Mouse (Mus musculus): ENCODE measurements around the gene Cox4i2. TPM values are rescaled to one million over a fixed set of nuclear protein-coding genes. Genes with fewer than 3 reads are reported as not detected.

Cox4i2 gene
- polyA plus RNA-seq, 1 experiment from 2014 or later: 51.4 TPM

- no peaks in the 10 kb centered on the region for H3K9me3 ChIP-seq (ENCODE audit: low read depth, low read length)
- H3K27ac ChIP-seq (ENCODE audit: low read depth): no peak overlapping the region
- no peak for TF ChIP-seq CTCF (IDR thresholded peaks at IDR 0.05; ENCODE audit: low read depth)
- H3K36me3 ChIP-seq (ENCODE audit: insufficient read depth): no peaks in the 10 kb centered on the region
- WGBS: 65% methylated on average over 7 of the region's 7 CpGs
- H3K27me3 ChIP-seq (ENCODE audit: insufficient read depth, low read length): no peaks in the 10 kb centered on the region
- H3K4me2 ChIP-seq: no peak overlapping the region
- H3K9ac ChIP-seq: no peak overlapping the region
- ATAC-seq (ENCODE audit: insufficient read depth) (no peak), DNase-seq (no peak)
- no peak overlapping the region for H3K4me3 ChIP-seq (ENCODE audit: low read depth, low read length)
- H3K4me1 ChIP-seq (ENCODE audit: insufficient read depth): no peaks in the 10 kb centered on the region
These were observed 15.7 kb downstream of the Cox4i2 start for GRCm38 (mm10) chr2:152769677-152770076.

GRCm38 (mm10) chr2:152771571-152771970, 17.6 kb downstream of the Cox4i2 start:
- 87% methylated on average over 9 of the region's 9 CpGs for WGBS
- TF ChIP-seq CTCF (IDR thresholded peaks at IDR 0.05; ENCODE audit: low read depth): no peak
- H3K9me3 ChIP-seq (ENCODE audit: low read depth, low read length): no peaks in the 10 kb centered on the region
- no peak overlapping the region for H3K4me3 ChIP-seq (ENCODE audit: low read depth, low read length)
- DNase-seq (no peak), ATAC-seq (ENCODE audit: insufficient read depth) (no peak)
- no peak overlapping the region for H3K27ac ChIP-seq (ENCODE audit: low read depth)
- no peaks in the 10 kb centered on the region for H3K4me1 ChIP-seq (ENCODE audit: insufficient read depth)
- H3K27me3 ChIP-seq (ENCODE audit: insufficient read depth, low read length): no peaks in the 10 kb centered on the region
- H3K4me2 ChIP-seq: no peak overlapping the region
- H3K36me3 ChIP-seq (ENCODE audit: insufficient read depth): no peaks in the 10 kb centered on the region
- no peak overlapping the region for H3K9ac ChIP-seq

GRCm38 (mm10) chr2:152772231-152772630, 18.3 kb downstream of the Cox4i2 start:
- TF ChIP-seq CTCF (IDR thresholded peaks at IDR 0.05; ENCODE audit: low read depth): no peak
- DNase-seq: no peak
- Histone ChIP-seq H3K9ac (no peak overlapping the region), H3K4me2 (no peak overlapping the region), H3K4me1 (ENCODE audit: insufficient read depth) (no peaks in the 10 kb centered on the region), H3K36me3 (ENCODE audit: insufficient read depth) (no peaks in the 10 kb centered on the region), H3K9me3 (ENCODE audit: low read depth, low read length) (no peaks in the 10 kb centered on the region), H3K27me3 (ENCODE audit: insufficient read depth, low read length) (no peaks in the 10 kb centered on the region), H3K4me3 (ENCODE audit: low read depth, low read length) (no peak overlapping the region), H3K27ac (ENCODE audit: low read depth) (no peak overlapping the region)
- no peak for ATAC-seq (ENCODE audit: insufficient read depth)
- WGBS: 21% methylated on average over 1 of the region's 1 CpGs

- Histone ChIP-seq H3K9me3 (ENCODE audit: low read depth, low read length) (no peaks in the 10 kb centered on the region), H3K9ac (no peak overlapping the region), H3K4me2 (no peak overlapping the region), H3K4me3 (ENCODE audit: low read depth, low read length) (no peak overlapping the region), H3K4me1 (ENCODE audit: insufficient read depth) (no peaks in the 10 kb centered on the region), H3K36me3 (ENCODE audit: insufficient read depth) (peaks cover 16% of the 10 kb centered on the region; the same call in 1 of the 2 replicates), H3K27me3 (ENCODE audit: insufficient read depth, low read length) (no peaks in the 10 kb centered on the region), H3K27ac (ENCODE audit: low read depth) (no peak overlapping the region)
- WGBS: 70% methylated on average over 4 of the region's 4 CpGs
- ATAC-seq (ENCODE audit: insufficient read depth): no peak
- no peak for DNase-seq
- no peak for TF ChIP-seq CTCF (IDR thresholded peaks at IDR 0.05; ENCODE audit: low read depth)
These were observed 21.4 kb downstream of the Cox4i2 start for GRCm38 (mm10) chr2:152775357-152775756.

GRCm38 (mm10) chr2:152776019-152776418, 22.0 kb downstream of the Cox4i2 start:
- Histone ChIP-seq H3K9me3 (ENCODE audit: low read depth, low read length) (no peaks in the 10 kb centered on the region), H3K27me3 (ENCODE audit: insufficient read depth, low read length) (no peaks in the 10 kb centered on the region), H3K4me2 (no peak overlapping the region), H3K27ac (ENCODE audit: low read depth) (no peak overlapping the region), H3K4me3 (ENCODE audit: low read depth, low read length) (no peak overlapping the region), H3K4me1 (ENCODE audit: insufficient read depth) (no peaks in the 10 kb centered on the region), H3K36me3 (ENCODE audit: insufficient read depth) (peaks cover 22% of the 10 kb centered on the region; the same call in 1 of the 2 replicates), H3K9ac (no peak overlapping the region)
- 80% methylated on average over 3 of the region's 3 CpGs for WGBS
- DNase-seq (no peak), ATAC-seq (ENCODE audit: insufficient read depth) (no peak)
- no peak for TF ChIP-seq CTCF (IDR thresholded peaks at IDR 0.05; ENCODE audit: low read depth)

- Histone ChIP-seq H3K27ac (ENCODE audit: low read depth) (no peak overlapping the region), H3K4me1 (ENCODE audit: insufficient read depth) (no peaks in the 10 kb centered on the region), H3K36me3 (ENCODE audit: insufficient read depth) (peaks cover 27% of the 10 kb centered on the region; the same call in 1 of the 2 replicates), H3K27me3 (ENCODE audit: insufficient read depth, low read length) (no peaks in the 10 kb centered on the region), H3K4me3 (ENCODE audit: low read depth, low read length) (no peak overlapping the region), H3K4me2 (no peak overlapping the region), H3K9ac (no peak overlapping the region), H3K9me3 (ENCODE audit: low read depth, low read length) (no peaks in the 10 kb centered on the region)
- no peak for ATAC-seq (ENCODE audit: insufficient read depth)
- 69% methylated on average over 2 of the region's 2 CpGs for WGBS
- no peak for TF ChIP-seq CTCF (IDR thresholded peaks at IDR 0.05; ENCODE audit: low read depth)
- DNase-seq: no peak
These were observed 22.5 kb downstream of the Cox4i2 start for GRCm38 (mm10) chr2:152776435-152776834.

GRCm38 (mm10) chr2:152777081-152777480, 23.1 kb downstream of the Cox4i2 start:
- DNase-seq (no peak), ATAC-seq (ENCODE audit: insufficient read depth) (no peak)
- Histone ChIP-seq H3K9ac (no peak overlapping the region), H3K27me3 (ENCODE audit: insufficient read depth, low read length) (no peaks in the 10 kb centered on the region), H3K36me3 (ENCODE audit: insufficient read depth) (peaks cover 33% of the 10 kb centered on the region; the same call in 1 of the 2 replicates), H3K4me2 (no peak overlapping the region), H3K4me1 (ENCODE audit: insufficient read depth) (no peaks in the 10 kb centered on the region), H3K27ac (ENCODE audit: low read depth) (no peak overlapping the region), H3K9me3 (ENCODE audit: low read depth, low read length) (no peaks in the 10 kb centered on the region), H3K4me3 (ENCODE audit: low read depth, low read length) (no peak overlapping the region)
- no peak for TF ChIP-seq CTCF (IDR thresholded peaks at IDR 0.05; ENCODE audit: low read depth)
- WGBS: 83% methylated on average over 3 of the region's 3 CpGs

- WGBS: 94% methylated on average over 2 of the region's 2 CpGs
- no peak for TF ChIP-seq CTCF (IDR thresholded peaks at IDR 0.05; ENCODE audit: low read depth)
- H3K27ac ChIP-seq (ENCODE audit: low read depth): no peak overlapping the region
- ATAC-seq (ENCODE audit: insufficient read depth): no peak
- no peaks in the 10 kb centered on the region for H3K27me3 ChIP-seq (ENCODE audit: insufficient read depth, low read length)
- H3K4me2 ChIP-seq: no peak overlapping the region
- no peak overlapping the region for H3K9ac ChIP-seq
- H3K9me3 ChIP-seq (ENCODE audit: low read depth, low read length): no peaks in the 10 kb centered on the region
- no peak overlapping the region for H3K4me3 ChIP-seq (ENCODE audit: low read depth, low read length)
- H3K4me1 ChIP-seq (ENCODE audit: insufficient read depth): peaks cover 5% of the 10 kb centered on the region; the same call in 1 of the 2 replicates
- no peak for DNase-seq
- peaks cover 37% of the 10 kb centered on the region; the same call in 1 of the 2 replicates for H3K36me3 ChIP-seq (ENCODE audit: insufficient read depth)
These were observed 26.5 kb downstream of the Cox4i2 start for GRCm38 (mm10) chr2:152780466-152780865.

Measured in lung, embryonic 14.5 days (tissue).